In genomic region chr8:90964044-90964443, GRCm38 (mm10) we compare ENCODE assay signal across 17 mouse cellular contexts.
DNase-seq lines count a peak whose midpoint lies in the region; ATAC-seq and TF ChIP-seq lines count a peak whose summit lies in the region.
"Had no signal": no experiment of that assay in that cellular context is flagged by ENCODE, and none has a peak within 500 bp of the region (broad histone marks: within the 10 kb centered on the region; RNA-seq: fewer than 3 reads in every experiment).

No protein-coding gene starts in this region.

- H3K27me3 ChIP-seq in forebrain, embryonic 14.5 days (replicated peaks; ENCODE audit: control insufficient read depth, insufficient read depth, low read length): no peaks in the 10 kb centered on the region
- H3K27me3 ChIP-seq in forebrain, embryonic 11.5 days (ENCODE audit: control insufficient read depth, insufficient read depth, low read length): no peaks in the 10 kb centered on the region
- H3K27me3 ChIP-seq in hindbrain, postnatal 0 days (ENCODE audit: insufficient read depth, low read length): no peaks in the 10 kb centered on the region
- H3K27me3 ChIP-seq in hindbrain, embryonic 13.5 days: no peaks in the 10 kb centered on the region
- no peaks in the 10 kb centered on the region for H3K27me3 ChIP-seq in kidney, embryonic 16.5 days (ENCODE audit: insufficient read depth, low read length)
- H3K27me3 ChIP-seq: embryonic facial prominence, embryonic 13.5 days; heart, embryonic 12.5 days; intestine, embryonic 15.5 days had no signal

- H3K4me3 ChIP-seq in forebrain, embryonic 14.5 days (ENCODE audit: low read depth, low read length): no peak overlapping the region
- H3K4me3 ChIP-seq in forebrain, embryonic 11.5 days (ENCODE audit: low read depth, low read length): no peak overlapping the region
- no peak overlapping the region for H3K4me3 ChIP-seq in hindbrain, postnatal 0 days (ENCODE audit: low read length)
- no peak overlapping the region for H3K4me3 ChIP-seq in hindbrain, embryonic 13.5 days
- H3K4me3 ChIP-seq in bone marrow macrophage, adult 2 months (ENCODE audit: insufficient read depth, low read length): no peak overlapping the region
- H3K4me3 ChIP-seq in kidney, embryonic 16.5 days (ENCODE audit: low read length): no peak overlapping the region
- H3K4me3 ChIP-seq: embryonic facial prominence, embryonic 13.5 days; heart, adult 2 months; heart, embryonic 12.5 days; hindbrain, embryonic 10.5 days; intestine, embryonic 15.5 days had no signal

- no peak overlapping the region for H3K9ac ChIP-seq in forebrain, embryonic 14.5 days (ENCODE audit: low read length)
- no peak overlapping the region for H3K9ac ChIP-seq in forebrain, embryonic 11.5 days (ENCODE audit: low read length)
- H3K9ac ChIP-seq in hindbrain, postnatal 0 days (replicated peaks; ENCODE audit: low read length): no peak overlapping the region
- H3K9ac ChIP-seq in hindbrain, embryonic 13.5 days: no peak overlapping the region
- H3K9ac ChIP-seq in kidney, embryonic 16.5 days (replicated peaks; ENCODE audit: low read length): no peak overlapping the region
- H3K9ac ChIP-seq: embryonic facial prominence, embryonic 13.5 days; heart, embryonic 12.5 days; intestine, embryonic 15.5 days had no signal

- TF ChIP-seq POLR2A in bone marrow macrophage, adult 2 months (IDR thresholded peaks at IDR 0.05; ENCODE audit: borderline replicate concordance, low read depth, low read length): no peak

- peak; percentile 60; the same call in 1 of the 2 replicates for ATAC-seq in forebrain, embryonic 14.5 days
- ATAC-seq in forebrain, embryonic 11.5 days (replicated peaks; ENCODE audit: low FRiP score): no peak
- peak; percentile 53 for ATAC-seq in hindbrain, postnatal 0 days
- no peak for ATAC-seq in hindbrain, embryonic 13.5 days (ENCODE audit: low FRiP score)
- no peak for ATAC-seq in kidney, embryonic 16.5 days (ENCODE audit: low FRiP score, low TSS enrichment)
- ATAC-seq: intestine, embryonic 15.5 days had no signal

- no peaks in the 10 kb centered on the region for H3K9me3 ChIP-seq in forebrain, embryonic 14.5 days (replicated peaks; ENCODE audit: control insufficient read depth, low read length)
- no peaks in the 10 kb centered on the region for H3K9me3 ChIP-seq in forebrain, embryonic 11.5 days (ENCODE audit: control insufficient read depth, low read length)
- H3K9me3 ChIP-seq in hindbrain, postnatal 0 days (ENCODE audit: low read length): no peaks in the 10 kb centered on the region
- no peaks in the 10 kb centered on the region for H3K9me3 ChIP-seq in hindbrain, embryonic 13.5 days
- no peaks in the 10 kb centered on the region for H3K9me3 ChIP-seq in kidney, embryonic 16.5 days (ENCODE audit: low read length)
- H3K9me3 ChIP-seq: embryonic facial prominence, embryonic 13.5 days; heart, embryonic 12.5 days; hindbrain, embryonic 10.5 days; intestine, embryonic 15.5 days had no signal

- no peak for TF ChIP-seq CTCF in hindbrain, postnatal 0 days (IDR thresholded peaks at IDR 0.05; ENCODE audit: low read depth)
- no peak for TF ChIP-seq CTCF in bone marrow macrophage, adult 2 months (IDR thresholded peaks at IDR 0.05; ENCODE audit: low read depth, low read length)

- peaks cover 13% of the 10 kb centered on the region; the same call in 1 of the 2 replicates for H3K36me3 ChIP-seq in forebrain, embryonic 14.5 days (ENCODE audit: control insufficient read depth, insufficient read depth, low read length)
- H3K36me3 ChIP-seq in forebrain, embryonic 11.5 days (ENCODE audit: control insufficient read depth, insufficient read depth, low read length): no peaks in the 10 kb centered on the region
- H3K36me3 ChIP-seq in hindbrain, postnatal 0 days (ENCODE audit: insufficient read depth, low read length): no peaks in the 10 kb centered on the region
- H3K36me3 ChIP-seq in hindbrain, embryonic 13.5 days: peaks cover 9% of the 10 kb centered on the region
- H3K36me3 ChIP-seq in kidney, embryonic 16.5 days (ENCODE audit: insufficient read depth, low read length): 0 out of 2 replicates have a peak, but pooled peaks cover 5% of the 10 kb centered on the region
- H3K36me3 ChIP-seq: intestine, embryonic 15.5 days had no signal

- H3K4me1 ChIP-seq in forebrain, embryonic 14.5 days (ENCODE audit: control insufficient read depth, insufficient read depth, low read length): peaks cover 19% of the 10 kb centered on the region
- H3K4me1 ChIP-seq in forebrain, embryonic 11.5 days (replicated peaks; ENCODE audit: control insufficient read depth, insufficient read depth, low read length): no peaks in the 10 kb centered on the region
- peaks cover 10% of the 10 kb centered on the region for H3K4me1 ChIP-seq in hindbrain, postnatal 0 days (ENCODE audit: insufficient read depth, low read length)
- peaks cover 31% of the 10 kb centered on the region for H3K4me1 ChIP-seq in hindbrain, embryonic 13.5 days (replicated peaks)
- H3K4me1 ChIP-seq in bone marrow macrophage, adult 2 months (ENCODE audit: control insufficient read depth, insufficient read depth, low read length): peaks cover 24% of the 10 kb centered on the region
- H3K4me1 ChIP-seq in kidney, embryonic 16.5 days (ENCODE audit: insufficient read depth, low read length): peaks cover 10% of the 10 kb centered on the region

- H3K27ac ChIP-seq in forebrain, embryonic 14.5 days (ENCODE audit: low read depth, low read length): no peak overlapping the region
- H3K27ac ChIP-seq in forebrain, embryonic 11.5 days (ENCODE audit: low read depth, low read length): no peak overlapping the region; the same call in 1 of the 2 replicates
- H3K27ac ChIP-seq in hindbrain, postnatal 0 days: no peak overlapping the region
- H3K27ac ChIP-seq in hindbrain, embryonic 13.5 days: no peak overlapping the region
- H3K27ac ChIP-seq in bone marrow macrophage, adult 2 months (ENCODE audit: insufficient read depth, low read depth, low read length): peak overlapping the region; percentile 84
- H3K27ac ChIP-seq in kidney, embryonic 16.5 days (ENCODE audit: low read length): no peak overlapping the region
- H3K27ac ChIP-seq: embryonic facial prominence, embryonic 13.5 days; heart, adult 2 months; hindbrain, embryonic 10.5 days; intestine, embryonic 15.5 days had no signal

- H3K4me2 ChIP-seq in forebrain, embryonic 14.5 days (ENCODE audit: low read length): no peak overlapping the region
- H3K4me2 ChIP-seq in forebrain, embryonic 11.5 days (ENCODE audit: low read depth, low read length, severe bottlenecking): no peak overlapping the region
- no peak overlapping the region for H3K4me2 ChIP-seq in hindbrain, postnatal 0 days (ENCODE audit: low read depth, low read length)
- H3K4me2 ChIP-seq in hindbrain, embryonic 13.5 days: no peak overlapping the region
- H3K4me2 ChIP-seq in kidney, embryonic 16.5 days (replicated peaks; ENCODE audit: low read depth, low read length): no peak overlapping the region
- H3K4me2 ChIP-seq: embryonic facial prominence, embryonic 13.5 days; heart, embryonic 12.5 days; intestine, embryonic 15.5 days had no signal

- DNase-seq in forebrain, embryonic 14.5 days (ENCODE audit: low spot score): peak; percentile 53
- no peak for DNase-seq in forebrain, embryonic 11.5 days (ENCODE audit: low spot score)
- peak; percentile 25 for DNase-seq in hindbrain, postnatal 0 days (ENCODE audit: low spot score)
- peak; percentile 54 for DNase-seq in retina, embryonic 14.5 days (ENCODE audit: low spot score)
- DNase-seq: adrenal gland, postnatal 10 days; cerebellum, adult 18-20 months; cerebellum, adult 9-11 months; cerebellum, postnatal 36 days; gastrocnemius, postnatal 14 days; heart, adult 2 months had no signal

- WGBS in forebrain, embryonic 14.5 days: 31% methylated on average over 2 of the region's 2 CpGs
- 82% methylated on average over 2 of the region's 2 CpGs for WGBS in forebrain, embryonic 11.5 days
- WGBS in hindbrain, postnatal 0 days: 48% methylated on average over 2 of the region's 2 CpGs
- 55% methylated on average over 2 of the region's 2 CpGs for WGBS in hindbrain, embryonic 13.5 days
- 95% methylated on average over 2 of the region's 2 CpGs for WGBS in kidney, embryonic 16.5 days

Comparison
In these comparisons a context has a peak if more than half of its experiments do, and no peak if none do; other contexts are left out.
1. ATAC-seq: peak in forebrain, embryonic 14.5 days (single experiment) and hindbrain, postnatal 0 days (single experiment); none in forebrain, embryonic 11.5 days (single experiment), hindbrain, embryonic 13.5 days (single experiment) and kidney, embryonic 16.5 days (single experiment).